Mouse (Mus musculus): ENCODE measurements around the gene Disp1.
A peak's percentile ranks its signal among the peaks of the same experiment; 100 is the strongest.

The Disp1 gene

DNA sequence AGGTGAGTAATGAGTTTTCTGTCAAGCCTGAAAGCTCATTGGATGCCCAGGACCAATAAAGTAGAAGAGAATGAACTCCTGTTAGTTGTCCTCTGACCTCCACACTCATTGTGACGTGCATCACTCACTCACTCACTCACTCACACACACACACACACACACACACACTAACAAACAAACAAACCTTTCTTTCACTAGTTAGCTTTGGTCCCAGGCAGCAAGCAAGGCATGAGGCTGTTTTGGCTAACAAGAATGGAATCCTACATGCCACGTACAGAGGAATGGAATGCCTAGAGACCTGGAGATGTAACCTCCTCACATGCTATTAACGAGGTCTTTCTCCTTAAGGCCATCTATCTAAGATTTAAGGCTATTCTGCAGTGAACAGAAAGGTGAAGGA is 97.6 kb downstream of the Disp1 start:
- no peak for DNase-seq (ENCODE audit: low spot score)

DNA sequence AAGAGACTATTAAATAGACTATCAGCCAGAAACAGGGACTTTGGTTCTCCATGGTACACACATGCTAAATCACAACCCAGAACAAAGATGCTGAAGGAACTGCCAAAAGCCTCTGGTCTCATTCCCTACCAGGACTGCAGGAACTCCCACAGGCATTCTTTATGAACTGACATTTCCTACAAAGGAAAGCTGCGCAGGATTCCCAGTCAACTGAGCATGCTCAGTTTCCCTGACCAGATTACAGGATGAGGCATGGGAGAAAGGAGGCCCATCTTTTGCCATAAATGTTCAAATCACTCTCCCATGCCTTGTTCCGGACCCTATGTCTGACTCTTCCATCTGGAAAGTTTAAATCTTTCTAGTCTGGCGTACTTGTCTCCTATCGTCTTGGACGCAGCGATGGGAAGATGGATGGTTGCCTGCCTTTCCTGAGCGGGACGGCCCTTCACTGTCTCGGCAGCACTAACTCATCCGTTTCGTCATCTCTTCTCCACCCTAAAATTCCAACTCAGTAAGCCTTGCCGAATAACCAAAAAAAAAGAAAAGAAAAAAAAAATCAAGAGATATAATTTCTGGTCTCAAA is 100.9 kb downstream of the Disp1 start:
- peak; percentile 14 for DNase-seq (ENCODE audit: low spot score)

DNA sequence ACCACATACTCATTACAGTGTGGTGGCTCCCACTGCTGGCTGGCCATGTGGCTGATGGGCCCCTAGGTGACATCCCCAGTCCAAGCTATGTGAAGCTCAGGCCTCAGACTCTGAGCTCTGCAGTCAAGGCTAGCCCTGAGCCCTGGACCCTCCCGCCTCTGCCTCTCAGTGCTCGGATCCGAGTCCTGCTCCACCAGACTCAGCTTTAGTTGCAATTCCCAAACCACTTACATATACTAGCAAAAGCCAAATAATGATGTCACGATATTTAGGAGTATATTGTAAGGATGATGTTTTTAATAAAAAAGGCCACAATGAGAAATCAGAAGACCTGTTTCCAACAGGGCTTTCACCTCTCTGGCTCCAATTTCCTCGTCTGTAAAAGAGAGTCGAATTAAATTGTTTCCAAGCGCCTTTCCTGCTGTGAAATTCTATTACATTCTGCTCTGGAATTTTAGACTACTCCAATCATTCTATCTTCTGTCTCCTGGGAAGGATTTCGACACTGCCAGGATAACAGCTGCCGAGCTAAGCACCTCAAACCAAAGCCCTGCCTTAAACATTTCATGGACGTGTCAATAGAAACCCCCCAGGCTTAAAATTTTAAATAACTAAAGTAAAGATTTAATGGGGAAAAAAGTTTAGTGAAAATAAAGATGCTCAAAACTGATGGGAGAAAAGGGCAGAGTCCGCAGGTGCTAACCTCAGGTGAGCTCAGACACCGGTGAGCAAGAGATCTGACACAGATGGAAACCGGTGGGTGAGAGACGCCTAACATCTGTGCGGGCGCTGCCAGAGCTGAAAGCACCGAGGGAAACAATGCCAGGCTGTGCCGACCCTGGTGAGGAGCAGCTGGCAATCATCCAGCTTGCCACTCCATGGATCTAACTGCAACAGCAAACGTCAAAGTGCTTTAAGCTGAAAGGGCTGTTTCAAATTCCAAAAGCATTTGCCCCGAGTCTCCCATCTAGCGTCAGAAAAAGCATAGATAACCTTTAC is 103.2 kb downstream of the Disp1 start:
- DNase-seq (ENCODE audit: low spot score): no peak

DNA sequence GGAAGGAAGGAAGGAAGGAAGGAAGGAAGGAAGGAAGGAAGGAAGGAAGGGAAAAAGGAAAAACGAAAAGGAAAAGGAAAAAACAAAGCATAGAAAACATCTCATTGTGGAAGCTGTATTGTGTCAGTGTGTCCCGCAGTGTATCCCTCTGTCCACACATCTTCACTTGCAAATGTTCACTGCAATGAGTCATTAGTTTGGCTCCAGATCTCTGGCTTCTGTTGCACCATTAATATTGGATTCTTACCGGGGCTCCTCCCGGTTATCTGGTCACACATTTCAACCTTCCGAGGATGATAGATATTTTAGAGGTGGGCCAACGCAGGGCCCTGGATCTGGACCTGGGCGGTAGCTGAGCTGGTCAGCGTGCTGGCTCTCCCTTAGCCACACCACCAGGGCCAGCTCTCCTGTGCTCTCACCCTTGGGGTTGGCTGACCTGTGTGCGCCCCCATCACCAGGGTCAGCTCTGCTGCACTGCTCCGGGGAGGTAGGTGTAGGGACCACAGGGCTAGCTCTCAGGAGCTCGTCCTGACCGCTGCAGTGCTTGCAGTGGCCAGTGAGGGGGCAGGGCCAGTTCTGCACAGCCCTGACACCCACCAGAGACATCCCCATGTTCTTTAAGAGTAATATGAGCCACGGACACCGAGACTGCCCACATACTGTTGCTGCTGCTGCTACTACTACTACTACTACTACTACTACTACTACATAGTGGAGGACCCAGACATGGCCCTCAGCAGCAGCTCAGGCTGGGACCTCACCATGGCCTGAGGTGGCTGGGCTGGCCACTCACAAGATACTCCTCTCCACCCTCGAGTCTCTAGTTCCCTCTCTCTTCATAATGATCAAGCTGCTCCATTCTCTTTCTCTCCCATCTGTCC is 104.1 kb downstream of the Disp1 start:
- no peak for DNase-seq (ENCODE audit: low spot score)

DNA sequence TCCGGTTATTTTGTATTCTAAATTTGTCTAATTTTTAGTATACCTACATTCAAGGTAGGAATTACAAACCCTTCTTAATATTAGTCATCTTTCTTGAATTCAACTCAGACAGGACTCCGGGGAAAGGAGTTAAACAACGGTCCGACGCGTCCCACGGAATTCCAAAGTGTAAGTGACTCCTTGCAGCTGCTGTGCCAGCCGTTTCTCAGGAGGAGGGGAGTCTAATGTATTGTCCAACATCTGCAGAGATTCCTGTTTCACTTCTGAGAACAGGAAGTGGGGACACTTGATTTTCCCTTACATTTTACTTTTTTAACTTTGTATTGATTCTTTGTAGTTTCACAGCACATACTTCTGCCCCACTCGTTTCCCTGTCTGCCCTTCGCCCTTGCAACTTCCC is 104.9 kb downstream of the Disp1 start:
- DNase-seq (ENCODE audit: low spot score): no peak

DNA sequence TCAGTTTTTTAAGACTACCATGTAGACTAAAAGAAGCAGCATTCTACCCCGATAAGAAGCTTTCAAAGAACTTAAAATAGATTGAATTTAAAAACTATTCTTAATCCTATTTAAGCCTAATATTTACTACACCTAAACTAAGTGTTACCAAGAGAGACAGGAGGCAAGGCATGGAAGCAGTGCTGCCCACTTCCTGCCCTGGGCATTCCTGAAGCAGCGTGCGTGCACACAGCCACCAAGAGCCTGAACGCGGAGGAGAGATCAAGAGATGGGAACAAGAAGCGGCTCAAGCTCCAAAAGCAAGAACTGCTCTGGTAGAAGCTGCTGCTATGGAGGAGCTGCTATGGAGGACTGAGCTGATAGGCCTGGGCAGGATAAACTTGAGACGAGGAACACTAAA is 106.2 kb downstream of the Disp1 start:
- DNase-seq (ENCODE audit: low spot score): no peak

DNA sequence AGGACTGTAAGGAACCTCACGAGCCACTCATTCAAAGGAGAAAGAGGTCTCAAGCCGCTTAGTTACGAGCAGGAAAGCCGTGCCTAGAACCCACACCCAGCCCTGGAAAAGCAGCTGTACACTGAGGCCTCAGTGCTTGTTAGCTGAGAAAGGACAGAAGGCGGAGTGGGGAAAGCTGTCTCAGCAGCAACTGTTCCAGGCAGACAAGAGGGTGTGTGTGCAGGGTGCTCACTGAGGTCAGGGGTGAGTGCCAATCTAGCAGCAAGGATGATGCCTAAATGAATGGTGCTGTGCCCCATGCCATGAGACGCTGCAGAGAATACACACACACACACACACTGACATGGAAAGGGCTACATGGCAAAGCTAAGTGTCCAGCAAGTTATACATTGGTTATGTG is 106.8 kb downstream of the Disp1 start:
- no peak for DNase-seq (ENCODE audit: low spot score)

DNA sequence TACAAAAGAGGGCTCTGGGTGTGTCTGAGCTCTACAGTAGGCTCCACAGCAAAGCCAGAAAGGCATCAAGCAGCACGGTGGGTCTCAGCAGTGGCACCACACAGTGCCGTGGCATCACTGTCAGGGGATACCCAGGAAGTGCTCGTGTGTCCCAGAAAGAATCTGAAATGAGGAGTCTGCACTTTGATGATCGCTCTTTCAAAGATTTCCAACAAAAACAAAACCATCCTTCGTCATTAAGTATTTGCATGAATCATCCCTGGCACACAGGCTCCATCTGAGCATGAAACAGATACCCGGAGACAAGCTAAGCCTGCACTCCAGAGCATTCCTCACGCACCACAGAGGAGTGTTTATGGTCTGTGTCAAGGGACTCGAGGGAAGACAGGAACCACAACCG is 107.8 kb downstream of the Disp1 start:
- DNase-seq (ENCODE audit: low spot score): no peak

DNA sequence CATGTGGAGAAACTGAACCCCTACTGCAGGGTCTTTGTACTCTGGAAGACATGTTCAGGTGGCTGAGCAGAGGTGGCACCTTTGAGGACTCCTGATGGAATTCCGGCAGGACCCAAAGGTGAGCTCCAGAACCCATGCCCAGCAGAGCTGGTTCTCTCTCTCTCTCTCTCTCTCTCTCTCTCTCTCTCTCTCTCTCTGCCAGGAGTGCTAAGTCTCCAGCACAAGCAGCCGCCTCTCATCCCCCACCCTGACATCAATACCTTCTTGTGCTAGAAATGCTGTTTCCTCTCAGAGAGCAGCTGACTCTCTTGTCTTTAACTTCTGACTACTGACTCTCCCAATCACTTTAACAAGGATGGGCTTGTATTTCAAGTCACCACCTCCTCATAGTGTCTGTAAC is 113.8 kb downstream of the Disp1 start:
- DNase-seq (ENCODE audit: low spot score): no peak

DNA sequence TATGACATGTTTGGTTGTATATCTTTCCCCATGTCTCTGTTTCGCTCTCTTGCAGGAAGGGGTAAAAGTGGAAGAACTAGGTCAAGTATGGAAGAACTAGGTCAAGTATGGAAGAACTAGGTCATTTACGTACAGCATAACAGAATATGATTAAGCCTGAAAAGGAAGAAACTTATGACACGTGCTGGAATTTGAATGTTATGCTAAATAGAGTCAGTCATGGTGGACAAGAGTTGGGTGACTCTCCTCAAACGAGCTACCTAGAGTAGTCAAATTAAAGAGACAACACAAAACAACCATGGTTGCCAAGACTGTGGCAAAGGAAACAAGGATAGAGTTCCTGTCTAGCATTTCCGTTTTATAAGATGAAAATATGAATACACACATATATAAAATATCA is 116.6 kb downstream of the Disp1 start:
- no peak for DNase-seq (ENCODE audit: low spot score)

DNA sequence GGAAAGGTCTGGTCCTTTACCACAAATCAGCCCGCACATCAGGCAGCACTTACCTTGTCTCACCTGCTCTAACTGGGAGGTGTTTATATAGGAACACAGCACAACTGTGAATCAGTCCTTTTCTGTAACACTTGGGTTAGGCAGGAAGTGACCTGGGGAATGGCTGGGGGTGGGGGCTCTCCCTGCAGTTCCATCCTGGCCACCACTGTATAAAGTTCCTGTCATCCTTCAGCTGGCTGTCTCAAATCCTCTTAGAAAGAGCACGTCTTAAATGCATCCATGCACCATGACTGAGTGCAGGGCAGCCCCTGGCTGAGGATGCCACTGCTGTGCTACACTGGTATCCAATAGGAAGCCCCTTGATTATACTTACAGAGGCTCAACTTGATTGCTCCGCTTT is 118.5 kb downstream of the Disp1 start:
- no peak for DNase-seq (ENCODE audit: low spot score)

DNA sequence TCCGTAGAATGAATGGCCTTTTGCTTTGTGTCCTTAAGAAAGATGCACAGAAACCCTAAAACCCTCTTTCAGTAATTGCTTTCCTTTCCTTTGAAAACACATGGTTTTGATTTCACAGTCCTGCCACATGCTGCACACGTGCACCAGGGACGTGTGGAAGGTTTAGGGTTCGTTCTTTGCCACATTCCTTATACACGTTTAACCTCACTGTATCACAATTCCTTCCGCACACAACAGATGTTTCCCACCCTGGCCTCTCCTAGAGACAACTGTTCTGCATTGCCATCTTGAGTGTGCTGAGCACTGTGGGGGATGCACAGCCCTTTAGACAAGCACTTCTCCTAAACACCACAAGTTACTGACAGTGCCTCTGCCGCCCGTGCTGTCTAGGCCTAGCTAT is 119.2 kb downstream of the Disp1 start:
- DNase-seq (ENCODE audit: low spot score): no peak

DNA sequence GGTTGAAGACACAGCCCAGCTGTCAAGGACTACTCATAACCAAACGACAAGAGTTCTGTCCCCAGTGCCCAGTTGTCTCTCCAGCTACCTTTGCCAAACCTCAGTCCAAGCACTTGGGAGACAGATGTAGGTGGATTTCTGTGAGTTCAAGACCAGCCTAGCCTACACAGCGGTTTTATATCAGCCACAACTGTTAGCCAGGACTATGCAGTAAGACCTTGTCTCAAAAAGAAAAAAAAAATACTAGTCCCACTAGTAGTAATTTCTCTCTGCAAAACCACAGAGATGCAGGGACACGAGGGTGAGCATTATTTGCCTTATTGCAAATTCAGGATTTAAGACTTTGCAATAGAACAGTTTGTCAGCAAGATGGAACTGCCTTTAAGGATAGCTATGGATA is 120.0 kb downstream of the Disp1 start:
- DNase-seq (ENCODE audit: low spot score): no peak

DNA sequence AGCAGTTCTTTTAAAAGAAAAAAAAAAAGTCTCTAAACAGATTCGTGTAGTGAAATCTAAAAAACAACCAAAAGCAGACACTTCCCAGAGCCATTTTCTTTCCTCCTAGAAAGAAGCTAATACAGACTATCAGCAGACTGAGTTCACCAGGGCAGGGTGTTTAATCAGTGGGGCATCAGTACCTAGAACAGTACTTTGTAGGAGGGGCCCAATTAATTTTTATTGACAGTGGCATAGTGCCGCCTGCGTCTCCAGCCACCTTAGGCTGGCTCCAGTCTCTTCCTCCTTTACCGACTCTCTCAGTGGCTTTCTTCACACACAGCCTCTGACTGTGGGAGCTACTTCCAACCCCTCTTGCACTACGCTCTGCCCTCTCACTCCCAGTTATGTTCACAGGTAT is 121.1 kb downstream of the Disp1 start:
- no peak for DNase-seq (ENCODE audit: low spot score)

DNA sequence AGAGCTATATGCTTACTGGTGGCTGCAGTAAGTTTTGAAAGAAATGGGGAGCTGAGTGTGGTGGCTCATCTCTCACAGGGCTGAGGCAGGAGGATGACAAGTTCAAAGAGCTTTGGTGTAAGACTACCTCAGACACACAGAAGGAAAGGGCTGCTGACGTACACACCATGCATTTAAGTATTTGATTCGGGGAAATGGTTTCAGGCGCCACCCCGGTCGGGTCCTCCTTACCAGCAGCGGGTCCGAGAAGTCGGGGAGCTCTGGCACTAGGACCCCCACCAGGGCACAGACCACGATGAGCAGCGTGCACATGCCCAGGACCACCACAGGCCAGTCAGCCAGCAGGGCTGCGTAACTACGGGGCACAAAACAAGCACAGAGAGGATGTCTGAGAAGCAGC is 121.6 kb downstream of the Disp1 start:
- DNase-seq (ENCODE audit: low spot score): no peak

DNA sequence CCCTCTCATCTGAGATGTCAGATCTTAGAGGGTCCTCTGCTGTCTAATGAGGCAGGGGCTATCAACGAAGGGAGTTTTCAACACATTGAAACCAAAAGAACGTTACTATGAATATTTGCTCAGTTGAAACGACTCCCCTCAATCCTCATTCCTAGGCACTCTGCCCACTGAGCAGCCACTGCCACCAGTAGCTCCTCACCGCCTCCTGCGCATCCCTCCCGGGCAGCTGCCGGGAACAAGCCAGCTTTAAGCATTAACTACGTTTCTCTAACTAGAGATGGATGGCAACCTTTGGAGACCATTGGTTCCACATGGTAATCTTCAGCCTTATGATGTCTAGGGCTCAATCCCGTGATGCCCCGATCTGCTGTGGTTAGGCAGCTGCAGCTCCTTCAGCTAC is 123.7 kb downstream of the Disp1 start:
- DNase-seq (ENCODE audit: low spot score): no peak

DNA sequence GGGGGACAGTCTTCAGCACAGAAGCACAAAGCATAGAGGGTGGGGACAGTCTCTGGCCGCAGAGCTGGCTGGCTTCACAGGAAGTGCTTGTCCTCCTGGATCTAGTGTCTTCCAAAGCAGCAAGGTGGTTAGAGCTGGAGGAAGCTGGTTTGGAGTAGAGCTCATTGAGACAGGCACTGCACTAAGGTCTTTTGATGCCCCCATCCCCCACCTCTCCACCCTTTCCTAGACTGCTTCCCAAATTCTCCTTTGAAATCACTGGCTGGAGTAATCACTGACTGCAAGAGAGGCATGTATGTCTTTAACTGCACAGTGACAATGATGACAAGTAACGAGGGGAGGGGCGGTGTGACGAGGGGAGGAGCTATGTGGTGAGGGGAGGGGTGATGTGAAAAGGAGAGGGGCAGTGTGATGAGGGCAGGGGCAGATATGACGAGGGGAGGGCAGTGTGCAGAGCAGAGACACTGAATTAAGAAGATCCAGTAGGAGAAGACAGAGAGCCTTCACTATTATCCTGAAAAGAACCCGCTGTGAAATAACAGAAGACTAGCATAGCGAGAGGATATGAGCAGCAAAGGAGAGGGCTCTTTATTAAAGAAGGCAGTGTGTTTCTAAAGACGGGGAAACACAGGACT is 125.8 kb downstream of the Disp1 start:
- DNase-seq (ENCODE audit: low spot score): no peak

DNA sequence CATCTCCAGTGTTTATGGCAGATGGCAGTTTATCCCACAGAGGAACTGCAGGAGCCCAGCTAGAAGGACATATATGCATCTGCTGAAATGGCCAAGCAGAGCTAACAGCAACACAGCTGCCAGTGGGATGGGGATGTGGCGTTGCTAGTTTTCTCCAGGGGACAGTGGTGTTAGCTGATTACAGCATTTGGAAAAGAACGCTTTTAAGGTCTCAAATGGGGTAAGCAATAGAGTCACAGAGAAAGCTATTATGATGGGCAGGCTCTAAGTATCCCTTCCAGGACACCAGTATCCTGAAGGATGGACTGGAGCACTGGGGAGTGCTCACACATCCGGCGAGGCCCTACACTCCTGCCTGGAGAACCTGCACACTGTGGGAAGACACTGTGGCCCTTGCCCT is 129.0 kb downstream of the Disp1 start:
- no peak for DNase-seq (ENCODE audit: low spot score)

DNA sequence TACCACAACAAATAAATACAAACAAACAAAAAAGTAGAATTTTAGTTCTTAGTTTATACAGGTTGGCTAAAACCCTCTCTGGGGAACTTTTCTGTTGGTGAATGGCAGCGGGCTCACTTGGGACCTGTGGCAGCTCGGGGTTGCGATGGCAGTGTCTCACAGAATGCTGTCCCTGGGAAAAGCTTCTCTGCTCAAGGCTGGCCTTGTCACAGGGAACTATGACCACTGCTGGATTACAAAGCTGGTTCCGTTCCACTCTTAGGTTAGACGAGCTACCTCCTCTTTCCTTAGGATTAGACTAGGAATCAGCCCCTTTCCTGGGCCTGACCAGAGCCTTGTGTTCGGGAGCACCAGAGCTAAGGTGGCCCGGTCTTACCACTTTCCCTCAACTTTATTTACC is 130.1 kb downstream of the Disp1 start:
- DNase-seq (ENCODE audit: low spot score): no peak

DNA sequence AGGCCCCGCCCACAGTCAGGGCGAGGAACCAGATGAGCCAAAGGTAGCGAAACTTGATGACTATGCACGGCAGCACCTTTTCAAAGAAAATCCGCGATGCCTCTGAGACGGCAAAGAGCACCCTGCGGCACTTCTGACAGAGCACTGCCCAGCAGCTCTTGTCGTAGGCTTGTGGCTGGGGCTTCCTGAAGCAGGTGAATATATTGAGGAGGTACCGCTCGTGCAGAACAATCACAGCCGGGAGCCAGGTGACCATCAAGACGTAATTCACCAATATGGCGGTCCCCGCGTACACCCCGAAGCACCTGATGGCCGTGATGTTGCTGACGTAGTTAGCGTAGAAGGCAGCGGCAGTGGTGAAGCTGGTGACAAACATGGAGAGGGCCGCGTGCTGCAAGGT is 132.7 kb downstream of the Disp1 start:
- DNase-seq (ENCODE audit: low spot score): no peak

DNA sequence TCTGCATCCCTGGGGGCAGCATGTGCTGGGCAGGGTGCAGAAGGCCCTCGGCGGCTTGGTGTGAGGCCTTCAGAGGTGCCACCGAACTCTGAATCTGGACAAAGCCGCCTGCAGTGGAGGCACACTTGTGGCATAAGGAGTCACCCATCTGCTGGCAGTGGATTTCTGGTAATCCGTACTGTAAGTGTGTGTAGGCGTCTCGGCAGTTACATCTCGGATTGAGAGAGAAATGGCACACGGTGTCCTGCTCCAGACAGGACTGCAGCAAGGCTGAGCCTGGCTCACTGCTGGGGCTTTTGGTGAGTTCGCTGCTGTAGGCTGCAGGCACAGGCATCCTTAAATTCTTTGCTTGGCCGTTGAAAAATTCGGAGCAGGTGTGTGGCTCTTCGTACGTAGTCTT is 134.5 kb downstream of the Disp1 start:
- no peak for DNase-seq (ENCODE audit: low spot score)

Data from urinary bladder, postnatal 25 days (tissue).